Mouse (Mus musculus) left cerebral cortex, adult 9 months (tissue): ENCODE results near the gene Fam221b.

Experiments
- DNase-seq, 2 experiments: peaks; one replicate each; pipeline ENCODE4 v3.0.0; 2022; ENCODE audit warnings: low spot score in 2 of 2

Fam221b gene

GRCm38 (mm10) chr4:43613060-43613730, 55.8 kb downstream of the Fam221b start:
- no peak for DNase-seq

GRCm38 (mm10) chr4:43612534-43612933, 56.4 kb downstream of the Fam221b start:
- DNase-seq = no peak
